Mouse (Mus musculus): ENCODE measurements around the gene Gm10799. TPM values are rescaled to one million over a fixed set of nuclear protein-coding genes. Genes with fewer than 3 reads are reported as not detected.

Gene Gm10799
- not detected for polyA plus RNA-seq (2015; fragmentation: Illumina TruSeq; extraction: RNeasy Lipid Tissue Mini Kit (QIAGEN cat#74804); ENCODE audit: insufficient read depth, low replicate concordance)

GRCm38 (mm10) chr2:104068450-104068849 is at the start of gene Gm10799:
Gene Gm10799 (minus strand): TSS chr2:104068550.

GRCm38 (mm10) chr2:104095741-104096213 is 27.4 kb upstream of the Gm10799 start, which contains the start of gene Cd59a:
Gene Cd59a (plus strand): TSS chr2:104095801.

GRCm38 (mm10) chr2:104069704-104070185 is 1.4 kb upstream of the Gm10799 start, which contains the start of gene Cd59b:
Gene Cd59b (plus strand): TSS chr2:104069849.

GRCm38 (mm10) chr2:104065526-104065925 is 2.8 kb downstream of the Gm10799 start, which contains the start of gene Gm10912:
Gene Gm10912 (plus strand): TSS chr2:104065826.

GRCm38 (mm10) chr2:104028139-104028723 is 40.1 kb downstream of the Gm10799 start, which contains the start of gene 4931422A03Rik:
Gene 4931422A03Rik (minus strand): TSS chr2:104028361.

GRCm38 (mm10) chr2:104027458-104028138 is 40.8 kb downstream of the Gm10799 start, which contains the start of gene Fbxo3:
Gene Fbxo3 (plus strand): TSS chr2:104027721.

Other genes starting within 250 kb of the Gm10799 start
- 212 TPM for gene Lmo2, start 110.6 kb downstream of the Gm10799 start, polyA plus RNA-seq (2015; fragmentation: Illumina TruSeq; extraction: RNeasy Lipid Tissue Mini Kit (QIAGEN cat#74804); ENCODE audit: insufficient read depth, low replicate concordance)
- 52.8 TPM for gene Fbxo3, start 40.8 kb downstream of the Gm10799 start, polyA plus RNA-seq (2015; fragmentation: Illumina TruSeq; extraction: RNeasy Lipid Tissue Mini Kit (QIAGEN cat#74804); ENCODE audit: insufficient read depth, low replicate concordance)
- gene 4931422A03Rik, start 40.2 kb downstream of the Gm10799 start, polyA plus RNA-seq (2015; fragmentation: Illumina TruSeq; extraction: RNeasy Lipid Tissue Mini Kit (QIAGEN cat#74804); ENCODE audit: insufficient read depth, low replicate concordance), result not detected
- not detected for gene Gm10912, start 2.7 kb downstream of the Gm10799 start, polyA plus RNA-seq (2015; fragmentation: Illumina TruSeq; extraction: RNeasy Lipid Tissue Mini Kit (QIAGEN cat#74804); ENCODE audit: insufficient read depth, low replicate concordance)
- gene Cd59b, start 1.3 kb upstream of the Gm10799 start, polyA plus RNA-seq (2015; fragmentation: Illumina TruSeq; extraction: RNeasy Lipid Tissue Mini Kit (QIAGEN cat#74804); ENCODE audit: insufficient read depth, low replicate concordance), result 1.0 TPM
- gene Cd59a, start 27.3 kb upstream of the Gm10799 start, polyA plus RNA-seq (2015; fragmentation: Illumina TruSeq; extraction: RNeasy Lipid Tissue Mini Kit (QIAGEN cat#74804); ENCODE audit: insufficient read depth, low replicate concordance), result 12.7 TPM
- not detected for gene A930018P22Rik, start 54.2 kb upstream of the Gm10799 start, polyA plus RNA-seq (2015; fragmentation: Illumina TruSeq; extraction: RNeasy Lipid Tissue Mini Kit (QIAGEN cat#74804); ENCODE audit: insufficient read depth, low replicate concordance)

Measured in spleen, adult 10 weeks (tissue).